Mouse (Mus musculus) G1E (cell line): ENCODE results near the gene Rbm28.

ENCODE experiments used
- GATA1 ChIP-seq: IDR thresholded peaks from 2 replicates; pipeline ENCODE4 v1.6.1; 2012; ENCODE audit warnings: borderline replicate concordance, low read length, inconsistent platforms, mixed read lengths
- POLR2AphosphoS5 ChIP-seq: IDR thresholded peaks from 2 replicates; pipeline ENCODE4 v1.6.1; 2012; ENCODE audit warnings: low read depth, low read length, inconsistent platforms; ENCODE audit not compliant: insufficient replicate concordance

DNA sequence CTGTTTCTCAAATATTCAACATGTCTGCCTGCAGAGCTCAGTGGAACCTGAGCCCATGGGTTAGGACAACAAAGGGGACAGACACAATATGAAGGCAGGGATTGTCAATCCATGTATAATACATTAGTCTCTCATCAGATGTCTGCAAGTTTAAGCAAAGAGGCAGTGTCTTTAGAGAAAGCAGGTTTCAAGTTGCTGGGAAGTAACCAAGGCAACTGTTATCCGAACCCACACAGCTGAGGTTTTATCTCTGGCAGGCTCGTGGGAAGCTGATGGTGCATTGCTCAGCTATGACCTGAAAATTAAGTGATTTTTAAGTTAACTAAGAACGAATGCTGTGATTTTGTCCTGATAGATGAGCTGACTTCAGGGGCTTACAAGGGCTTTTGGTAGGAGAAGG is 64.4 kb downstream of the Rbm28 start:
- TF ChIP-seq GATA1 (no peak), POLR2AphosphoS5 (no peak)
